Mouse (Mus musculus): ENCODE measurements around the gene Cnpy3.
A peak's percentile ranks its signal among the peaks of the same experiment; 100 is the strongest.

Gene Cnpy3

DNA sequence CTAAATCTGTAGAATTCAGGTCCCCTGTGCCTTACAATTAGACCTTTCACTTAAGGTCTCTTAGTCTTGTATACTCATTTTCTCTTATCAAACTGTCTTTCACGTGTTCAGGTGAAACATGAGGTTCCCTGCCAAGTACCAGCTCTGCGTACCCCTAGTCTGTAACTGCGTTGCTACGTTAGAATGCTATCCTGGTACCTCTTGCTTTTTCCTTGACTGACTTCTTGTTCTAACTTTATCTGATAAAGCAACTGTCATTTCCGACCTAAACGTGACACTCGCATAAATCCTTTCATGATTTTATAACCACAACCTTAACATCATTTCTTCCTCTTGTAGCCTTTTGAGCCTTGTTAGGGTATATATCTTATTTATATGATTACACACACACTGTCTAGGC is 39.6 kb downstream of the Cnpy3 start:
- DNase-seq: no peak

DNA sequence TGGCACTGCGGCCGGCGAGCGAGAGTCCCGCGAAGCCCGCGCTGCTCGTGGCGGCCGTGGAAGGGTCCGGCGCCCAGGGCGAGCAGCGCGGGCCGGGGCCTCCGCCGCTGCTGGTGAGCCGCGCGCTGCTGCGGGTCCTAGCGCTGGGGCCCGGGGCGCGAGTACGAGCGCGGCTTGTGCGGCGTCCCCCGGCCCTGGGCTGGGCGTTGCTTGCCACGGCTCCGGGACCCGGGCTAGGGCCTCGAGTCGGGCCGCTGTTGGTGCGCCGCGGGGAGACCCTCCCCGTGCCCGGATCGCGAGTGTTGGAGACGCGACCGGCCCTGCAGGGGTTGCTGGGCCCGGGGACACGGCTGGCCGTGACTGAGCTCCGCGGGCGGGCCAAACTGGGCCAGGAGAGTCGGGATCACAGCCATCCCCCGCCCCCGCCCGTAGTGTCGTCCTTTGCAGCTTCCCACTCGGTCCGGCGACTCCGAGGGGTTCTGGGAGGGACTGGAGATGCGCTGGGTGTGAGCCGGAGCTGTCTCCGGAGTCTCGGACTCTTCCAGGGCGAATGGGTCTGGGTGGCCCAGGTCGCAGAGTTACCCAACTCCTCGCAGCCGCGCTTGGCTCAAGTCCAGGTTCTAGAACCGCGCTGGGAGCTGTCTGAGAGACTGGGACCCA is 40.3 kb downstream of the Cnpy3 start:
- no peak for DNase-seq

DNA sequence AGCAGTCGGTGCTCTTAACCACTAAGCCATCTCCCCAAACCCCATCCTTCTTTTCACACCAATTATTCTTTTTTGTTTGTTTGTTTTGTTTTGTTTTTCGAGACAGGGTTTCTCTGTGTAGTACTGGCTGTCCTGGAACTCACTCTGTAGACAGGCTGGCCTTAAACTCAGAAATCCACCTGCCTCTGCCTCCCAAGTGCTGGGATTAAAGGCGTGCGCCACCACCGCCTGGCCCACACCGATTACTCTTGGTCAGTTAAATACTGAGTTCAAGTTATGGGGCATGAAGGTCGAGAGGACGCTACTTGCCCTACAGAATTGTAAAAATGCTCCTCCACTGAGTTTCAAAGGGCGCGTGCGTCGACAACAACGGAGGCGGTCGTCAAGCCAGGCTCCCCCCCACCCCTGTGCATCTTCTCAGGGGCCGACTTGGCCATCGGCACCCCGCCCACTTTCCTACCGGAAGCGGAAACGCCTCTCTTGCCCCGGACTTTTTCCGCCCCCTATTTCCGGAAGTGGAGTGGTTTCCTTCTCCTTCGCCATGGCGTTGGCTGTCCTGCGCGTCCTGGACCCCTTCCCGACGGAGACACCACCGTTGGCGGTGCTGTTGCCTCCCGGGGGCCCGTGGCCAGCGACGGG is 40.9 kb downstream of the Cnpy3 start, which contains the start of gene Pex6:
Pex6 (plus strand) TSS at position 505 of the 639 bp plus-strand sequence.
- DNase-seq: peak; percentile 91

DNA sequence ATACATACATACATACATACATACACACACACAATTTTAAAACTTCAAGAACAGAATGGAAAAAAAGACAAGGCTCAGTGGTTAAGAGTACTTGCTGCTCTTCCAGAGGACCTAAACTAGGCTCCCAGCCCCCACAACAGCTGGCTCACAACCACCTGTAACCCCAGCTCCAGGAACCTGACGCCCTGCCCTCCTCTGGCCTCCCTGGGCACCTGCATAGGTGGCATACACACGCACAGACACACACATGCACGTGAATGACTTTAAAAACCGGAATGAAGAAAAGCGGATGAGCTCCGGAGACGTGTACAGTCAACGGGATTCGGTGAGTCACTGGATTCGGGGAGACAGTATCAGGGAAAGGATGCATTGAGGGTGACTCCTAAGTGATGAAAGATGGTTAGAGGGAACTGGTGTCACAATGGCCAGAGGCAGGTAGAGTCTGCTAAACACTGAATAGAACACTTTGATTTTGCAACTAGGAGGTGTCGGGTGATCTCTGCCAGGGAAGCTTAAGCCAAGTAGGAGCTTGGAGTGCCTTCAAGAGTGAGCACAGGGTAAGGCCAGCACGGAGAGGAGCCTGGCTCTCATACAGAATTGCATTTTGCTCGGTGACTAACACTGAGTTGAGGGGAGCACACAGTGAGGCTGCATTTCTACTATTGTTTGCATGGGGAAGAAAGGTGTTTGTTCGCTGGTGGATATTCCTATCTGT is 45.5 kb downstream of the Cnpy3 start:
- no peak for DNase-seq

DNA sequence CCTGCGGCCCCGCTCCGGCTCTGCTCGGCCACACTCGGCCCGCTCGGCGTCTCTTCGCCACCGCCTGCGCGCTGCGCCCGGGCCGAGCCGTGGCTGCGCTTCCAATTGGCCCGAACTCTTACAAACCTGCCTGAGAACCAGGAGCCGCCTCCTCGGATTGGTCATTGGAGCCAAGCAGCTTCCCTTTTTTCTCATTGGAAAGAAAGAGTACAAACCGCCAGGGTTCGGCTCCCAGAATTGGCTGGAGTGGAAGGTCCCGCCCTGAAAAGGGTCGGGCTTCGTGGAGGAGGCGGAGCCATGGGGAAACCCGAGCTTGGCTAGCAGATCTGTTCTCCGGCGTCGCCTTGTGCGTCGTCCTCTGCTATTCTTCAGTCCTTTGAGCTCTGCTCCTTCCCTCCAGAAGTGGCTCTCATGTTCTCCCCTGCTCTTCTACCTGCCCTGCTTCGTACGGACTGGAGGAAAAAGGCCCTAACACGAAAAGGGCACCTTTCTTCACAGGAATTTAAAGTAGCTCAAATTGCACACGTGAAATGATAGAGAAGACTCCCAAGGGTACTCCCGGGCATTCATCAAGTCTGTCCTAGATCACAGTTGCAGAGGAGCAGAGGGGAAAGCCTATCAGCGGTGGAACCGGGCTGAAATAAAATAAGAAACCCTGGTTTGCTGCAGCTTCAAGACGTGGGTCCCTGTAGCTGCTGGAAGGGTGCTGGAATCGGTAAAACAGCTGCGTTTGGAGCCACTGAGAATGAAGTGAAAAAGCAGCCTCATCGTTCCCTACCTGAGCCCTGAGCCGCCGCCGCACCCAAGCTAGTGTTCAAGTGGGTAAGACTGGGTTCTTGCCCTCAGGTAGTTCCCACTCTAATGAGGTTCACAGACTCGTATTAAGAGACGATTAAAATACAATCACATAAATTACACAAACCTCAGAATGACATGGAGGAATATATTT is 46.9 kb downstream of the Cnpy3 start, which contains the start of gene Ppp2r5d:
Ppp2r5d (minus strand) TSS at position 225 of the 949 bp plus-strand sequence.
- DNase-seq: peak; percentile 95

DNA sequence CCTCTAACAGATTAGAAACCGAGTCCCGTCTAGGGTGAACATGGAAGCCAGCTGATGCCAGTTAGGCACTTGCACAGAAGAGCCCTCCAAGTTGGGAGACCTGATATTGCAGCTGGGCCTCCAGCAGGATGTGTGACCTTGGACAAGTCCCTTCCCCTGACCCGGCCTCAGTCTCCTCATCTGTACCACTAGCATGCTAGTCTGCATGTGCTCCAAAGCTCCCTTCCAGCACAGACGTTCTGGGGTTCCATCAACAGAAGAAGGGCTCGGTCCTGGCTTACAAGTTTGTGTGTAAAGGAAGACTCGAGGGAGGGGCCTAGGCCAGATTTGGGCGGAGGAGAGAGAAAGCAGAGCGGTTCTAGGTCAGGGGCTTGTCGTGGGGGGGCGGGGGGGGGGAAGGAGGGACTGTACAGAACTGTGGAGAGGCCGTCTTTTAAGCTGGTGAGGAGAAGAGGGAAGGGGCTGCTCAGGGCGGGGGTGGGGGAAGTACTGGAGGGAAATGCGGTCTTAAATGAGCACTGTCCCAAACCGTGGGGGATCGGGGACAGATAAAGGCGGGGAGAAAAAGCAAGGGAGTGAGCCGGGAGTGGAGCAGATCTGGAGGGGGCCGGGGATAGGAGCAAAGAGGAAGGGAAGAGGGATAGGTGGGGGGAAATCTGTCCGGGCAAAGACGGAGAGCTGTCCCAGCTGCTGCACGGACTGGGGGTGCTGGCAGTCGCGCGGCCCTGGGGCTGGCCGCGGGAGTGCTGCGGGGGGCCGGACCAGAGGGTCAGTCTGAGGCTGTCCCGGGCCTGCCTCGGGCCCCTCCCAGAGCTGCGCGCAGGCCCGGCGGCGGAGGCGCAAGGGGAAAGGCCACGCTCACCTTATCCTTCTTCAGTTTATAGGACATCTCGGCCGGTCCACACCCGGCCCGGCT is 47.8 kb downstream of the Cnpy3 start:
- DNase-seq: no peak

DNA sequence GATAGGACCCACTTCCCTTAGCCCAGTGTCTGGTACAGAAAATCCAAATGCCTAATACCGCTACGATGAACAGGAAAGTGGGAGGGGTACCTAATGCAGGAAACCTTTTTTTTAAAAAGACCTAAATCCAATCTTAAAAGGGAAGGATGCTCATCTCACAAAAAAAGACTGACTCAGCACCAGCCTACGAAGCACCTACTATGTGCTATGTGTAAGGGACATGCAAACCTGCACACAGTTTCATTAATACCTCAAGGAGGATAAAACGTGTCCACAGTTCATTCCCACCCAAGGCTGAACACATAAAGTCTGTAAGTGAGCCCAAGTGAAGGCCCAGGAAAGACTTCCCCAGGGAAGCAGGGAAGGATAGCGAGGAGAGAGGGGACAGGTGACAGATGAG is 49.5 kb downstream of the Cnpy3 start:
- DNase-seq: no peak

DNA sequence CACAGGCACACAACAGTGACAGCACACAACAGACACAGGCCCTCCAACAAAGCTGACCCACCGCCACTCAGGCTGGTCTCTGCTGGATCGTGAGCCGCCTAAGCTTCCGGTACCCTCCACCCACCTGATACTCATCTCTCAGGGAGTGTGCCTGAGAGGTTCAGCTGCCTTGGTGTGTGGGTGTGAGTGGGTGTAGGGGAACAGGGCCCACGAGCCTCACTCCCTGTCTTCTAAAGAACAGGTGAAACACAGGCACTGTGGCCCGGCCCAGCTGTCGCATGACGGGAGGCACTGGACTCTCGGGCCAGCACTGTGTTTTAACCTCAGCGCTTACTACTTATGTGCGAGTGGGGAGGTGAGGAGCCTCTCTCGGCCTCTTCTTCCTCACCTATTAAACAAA is 49.9 kb downstream of the Cnpy3 start:
- no peak for DNase-seq

DNA sequence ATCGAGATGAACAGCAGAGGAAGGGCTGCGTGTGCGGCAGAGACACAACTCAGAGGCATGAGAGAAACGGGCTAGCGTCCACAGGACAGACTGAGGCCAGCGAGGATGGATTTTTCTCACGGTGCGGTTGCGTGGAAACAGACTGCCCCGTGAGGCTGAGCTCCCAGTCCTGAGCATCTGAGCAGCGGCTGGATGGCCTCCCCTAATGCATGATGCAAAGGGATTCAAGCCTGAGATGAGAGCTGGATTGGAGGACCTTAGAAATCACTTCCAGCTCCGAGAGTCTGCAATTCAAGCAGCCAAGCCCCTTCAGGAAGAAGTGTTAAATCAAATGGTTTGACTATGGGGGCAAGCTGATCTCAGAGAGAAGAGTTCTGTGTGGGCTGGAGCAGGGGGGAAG is 50.5 kb downstream of the Cnpy3 start:
- DNase-seq: no peak

DNA sequence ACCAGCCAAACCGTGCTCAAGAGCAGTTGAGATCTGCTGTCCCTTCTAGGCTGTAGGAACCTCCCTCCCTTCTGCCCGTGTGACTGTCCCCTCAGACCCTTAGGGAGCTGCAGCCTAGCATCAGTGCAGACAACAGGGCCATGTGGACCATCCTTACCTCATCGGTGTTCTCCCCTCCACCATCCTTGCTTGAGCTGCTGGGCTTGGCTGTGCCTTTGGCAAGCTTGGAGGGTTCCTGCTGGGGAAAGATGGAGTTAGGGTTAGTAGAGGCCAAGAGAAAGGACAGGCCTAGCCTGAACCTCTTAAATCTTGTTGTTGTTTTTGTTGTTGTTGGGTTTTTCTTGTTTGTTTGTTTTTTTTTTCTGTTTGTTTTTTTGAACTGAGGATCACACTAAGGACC is 52.1 kb downstream of the Cnpy3 start:
- DNase-seq: no peak

DNA sequence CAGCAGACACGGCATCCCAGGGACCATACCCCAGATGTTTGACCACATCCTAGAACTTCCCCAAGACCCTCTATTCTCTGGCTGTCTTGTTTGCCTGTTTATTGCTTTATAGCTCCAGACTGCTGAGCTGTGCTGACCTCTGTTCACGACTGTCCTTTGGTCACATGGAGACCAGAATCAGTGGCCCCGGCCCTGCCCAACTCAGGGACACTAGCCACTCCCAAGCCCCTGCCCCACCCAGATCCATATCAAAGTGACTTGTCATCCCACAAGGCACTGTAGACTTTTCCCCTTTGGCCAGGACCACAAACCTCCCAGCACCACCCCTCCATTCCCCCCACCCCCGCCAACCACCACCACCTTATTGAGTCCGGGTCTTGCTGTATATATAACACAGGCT is 52.8 kb downstream of the Cnpy3 start:
- DNase-seq: no peak

DNA sequence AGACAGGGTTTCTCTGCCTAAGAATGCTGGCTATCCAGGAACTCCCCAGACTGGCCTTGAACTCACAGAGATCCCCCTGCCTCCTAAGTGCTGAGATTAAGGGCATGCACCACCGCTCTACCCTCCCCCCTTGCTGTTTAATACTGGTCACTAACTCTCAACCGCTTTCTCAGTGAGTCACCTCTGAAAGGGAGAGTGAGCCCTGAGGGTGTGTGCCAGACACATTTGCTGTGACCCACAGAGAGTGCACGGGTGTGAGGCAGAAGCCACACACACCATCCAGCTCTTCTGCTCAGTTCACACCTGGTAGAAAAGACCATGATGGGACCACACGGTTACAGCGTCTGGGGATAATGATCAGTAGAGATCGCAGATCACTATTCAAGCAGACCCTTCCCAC is 53.5 kb downstream of the Cnpy3 start:
- no peak for DNase-seq

DNA sequence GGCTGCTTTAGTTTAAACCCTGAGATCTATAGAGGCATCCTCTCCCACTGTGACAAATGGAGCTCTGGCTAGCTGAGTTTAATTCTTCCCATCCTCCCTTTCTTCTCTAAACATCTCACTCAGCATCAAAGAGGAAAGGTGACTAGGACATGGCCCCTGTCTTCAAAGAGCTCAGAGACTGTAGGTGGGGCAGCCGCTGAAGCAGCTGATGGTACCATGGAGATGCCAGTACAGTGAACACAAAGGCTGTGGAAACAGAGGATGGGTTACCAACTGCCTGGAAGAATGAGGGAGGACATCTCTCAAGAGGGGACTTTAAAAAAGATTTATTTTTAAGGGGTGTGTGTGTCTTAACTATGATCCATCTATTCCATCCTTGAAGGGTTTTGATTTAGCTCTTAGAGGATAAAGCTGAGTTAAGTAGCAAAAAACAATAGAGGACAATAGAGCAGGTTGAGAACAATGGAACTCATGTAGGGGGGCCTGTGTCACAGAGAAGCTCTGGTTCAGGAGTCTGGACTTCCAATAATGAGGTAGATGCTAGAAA is 57.4 kb downstream of the Cnpy3 start:
- DNase-seq: no peak

DNA sequence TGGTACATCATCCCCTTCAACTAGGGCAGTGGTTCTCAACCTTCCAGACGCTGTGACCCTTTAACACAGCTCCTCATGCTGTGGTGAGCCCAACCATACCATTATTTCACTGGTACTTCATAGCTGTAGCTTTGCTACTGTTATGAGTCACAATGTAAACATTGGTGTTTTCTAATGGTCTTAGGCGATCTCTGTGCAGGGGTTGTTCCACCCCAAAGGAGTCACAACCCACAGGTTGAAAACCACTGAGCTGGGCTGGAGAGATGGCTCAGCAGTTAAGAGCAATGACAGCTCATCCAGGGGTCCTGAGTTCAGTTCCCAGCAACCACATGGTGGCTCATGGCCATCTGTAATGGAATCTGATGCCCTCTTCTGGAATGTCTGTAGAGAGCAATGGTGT is 60.6 kb downstream of the Cnpy3 start:
- no peak for DNase-seq

DNA sequence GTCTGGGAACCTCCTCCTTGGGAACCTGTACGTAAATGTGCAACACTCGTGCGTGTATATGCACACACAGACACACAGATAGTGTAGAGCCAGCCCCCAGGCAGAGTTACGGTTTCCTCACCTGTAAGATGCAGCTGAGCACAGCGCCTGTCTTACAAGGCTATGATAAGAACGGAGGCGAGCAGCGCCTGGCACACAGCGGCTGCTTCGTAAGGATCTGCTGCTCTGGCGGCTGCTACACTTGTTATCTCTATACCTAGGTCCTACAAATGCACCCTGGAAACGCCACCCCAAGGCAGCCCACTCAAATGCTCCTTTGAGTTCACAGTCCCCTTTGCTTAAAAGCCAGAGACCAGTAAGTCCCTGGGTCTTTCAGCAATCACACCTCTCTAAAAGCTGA is 61.3 kb downstream of the Cnpy3 start:
- no peak for DNase-seq

DNA sequence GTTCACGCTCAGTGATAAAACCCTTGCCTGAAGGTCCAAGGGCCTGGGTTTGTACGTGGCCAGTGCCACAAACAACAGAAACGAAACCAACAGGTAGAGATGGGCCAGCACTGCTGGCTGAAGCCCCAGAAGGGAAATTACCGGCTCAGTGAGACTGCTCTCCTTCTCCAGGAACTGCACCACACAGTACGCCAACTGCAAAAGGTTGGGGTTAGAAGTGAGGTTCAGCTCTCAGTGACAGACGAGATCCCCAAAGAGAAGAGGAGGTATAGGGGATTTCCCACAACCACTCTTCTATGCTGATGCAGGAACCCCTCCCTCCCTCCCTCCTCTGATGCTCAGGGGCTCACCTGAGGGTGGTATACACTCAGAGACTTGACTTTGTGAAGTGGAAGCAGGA is 66.1 kb downstream of the Cnpy3 start:
- DNase-seq: no peak

Measured in cerebellum, adult 11 months (tissue).